Mouse (Mus musculus): ENCODE measurements around the gene Emx1. TPM values are rescaled to one million over a fixed set of nuclear protein-coding genes. Genes with fewer than 3 reads are reported as not detected.
A peak's percentile ranks its signal among the peaks of the same experiment; 100 is the strongest.
"Not testable (repeated sequence)": the region's sequence is repeated elsewhere in the genome, so short reads cannot be mapped to it uniquely, and the experiment has no call there.

Gene Emx1
- total RNA-seq (2021) (not detected), polyA plus RNA-seq (2012; rRNA removed) (not detected in 2 replicates)
- long read RNA-seq, result 0 reads

GRCm38 (mm10) chr6:85187340-85188211, at the start of gene Emx1:
Gene Emx1, plus strand, starts transcription at chr6:85187438.
- no peak within 1 kb of the TSS for H3K27ac ChIP-seq
- no peaks in the 10 kb centered on the region for H3K36me3 ChIP-seq (ENCODE audit: control insufficient read depth, insufficient read depth, low read length)
- no peaks in the 10 kb centered on the region for H3K4me1 ChIP-seq (ENCODE audit: control insufficient read depth, insufficient read depth, low read length)
- peaks cover 33% of the 10 kb centered on the region for H3K27me3 ChIP-seq (ENCODE audit: control insufficient read depth, insufficient read depth, low read length)
- H3K4me3 ChIP-seq, result peak within 1 kb of the TSS; percentile 11
- intact Hi-C loops (cut with DNase I), result no loop called here
- no peak for TF ChIP-seq POLR2A (IDR thresholded peaks at IDR 0.05; ENCODE audit: insufficient read depth, low read depth, low read length)
- no peak for TF ChIP-seq CTCF (IDR thresholded peaks at IDR 0.05)
- TF ChIP-seq EP300 (IDR thresholded peaks at IDR 0.05; ENCODE audit: insufficient read depth, low read depth, low read length), result no peak
- H3K79me2 ChIP-seq (replicated peaks; ENCODE audit: control insufficient read depth, insufficient read depth, low read length), result no peaks in the 10 kb centered on the region
- no peak for DNase-seq
- no peak within 1 kb of the TSS for H3K9ac ChIP-seq (ENCODE audit: low read depth, low read length)
- 2% methylated on average over 79 of the region's 81 CpGs for WGBS

GRCm38 (mm10) chr6:85139534-85139933, 47.7 kb upstream of the Emx1 start:
- Histone ChIP-seq H3K36me3 (ENCODE audit: control insufficient read depth, insufficient read depth, low read length) (no peaks in the 10 kb centered on the region), H3K9ac (ENCODE audit: low read depth, low read length) (no peak overlapping the region), H3K27ac (no peak overlapping the region), H3K27me3 (ENCODE audit: control insufficient read depth, insufficient read depth, low read length) (no peaks in the 10 kb centered on the region), H3K4me1 (ENCODE audit: control insufficient read depth, insufficient read depth, low read length) (peaks cover 2% of the 10 kb centered on the region; the same call in 1 of the 2 replicates), H3K79me2 (replicated peaks; ENCODE audit: control insufficient read depth, insufficient read depth, low read length) (no peaks in the 10 kb centered on the region), H3K4me3 (no peak overlapping the region)
- 0 out of 2 replicates have a peak, but pooled peaks have one; percentile 5 for TF ChIP-seq CTCF (IDR thresholded peaks at IDR 0.05)
- no peak for TF ChIP-seq POLR2A (IDR thresholded peaks at IDR 0.05; ENCODE audit: insufficient read depth, low read depth, low read length)
- 92% methylated on average over 2 of the region's 2 CpGs for WGBS
- intact Hi-C loops (cut with DNase I), result loop anchor here (5.0 kb wide), 1 partner anchor 193 kb away; the partner anchor contains the start of gene Sfxn5
- no peak for DNase-seq

GRCm38 (mm10) chr6:85141013-85141412, 46.2 kb upstream of the Emx1 start:
- intact Hi-C loops (cut with DNase I); H3K79me2 ChIP-seq (replicated peaks; ENCODE audit: control insufficient read depth, insufficient read depth, low read length); H3K27ac ChIP-seq; H3K4me3 ChIP-seq; H3K27me3 ChIP-seq (ENCODE audit: control insufficient read depth, insufficient read depth, low read length); H3K4me1 ChIP-seq (ENCODE audit: control insufficient read depth, insufficient read depth, low read length); H3K9ac ChIP-seq (ENCODE audit: low read depth, low read length); H3K36me3 ChIP-seq (ENCODE audit: control insufficient read depth, insufficient read depth, low read length): not testable (repeated sequence)
- peak; percentile 45 to 52 for DNase-seq
- WGBS, result 6% methylated on average over 7 of the region's 7 CpGs
- peak; percentile 70 for TF ChIP-seq CTCF (IDR thresholded peaks at IDR 0.05)

- WGBS, result 61% methylated on average over 3 of the region's 3 CpGs
- Histone ChIP-seq H3K36me3 (ENCODE audit: control insufficient read depth, insufficient read depth, low read length) (no peaks in the 10 kb centered on the region), H3K27me3 (ENCODE audit: control insufficient read depth, insufficient read depth, low read length) (no peaks in the 10 kb centered on the region), H3K27ac (no peak overlapping the region), H3K9ac (ENCODE audit: low read depth, low read length) (no peak overlapping the region), H3K4me1 (ENCODE audit: control insufficient read depth, insufficient read depth, low read length) (no peaks in the 10 kb centered on the region), H3K4me3 (no peak overlapping the region), H3K79me2 (replicated peaks; ENCODE audit: control insufficient read depth, insufficient read depth, low read length) (no peaks in the 10 kb centered on the region)
- intact Hi-C loops (cut with DNase I), result no loop called here
- no peak for TF ChIP-seq EP300 (IDR thresholded peaks at IDR 0.05; ENCODE audit: insufficient read depth, low read depth, low read length)
- no peak for TF ChIP-seq CTCF (IDR thresholded peaks at IDR 0.05)
- no peak for TF ChIP-seq POLR2A (IDR thresholded peaks at IDR 0.05; ENCODE audit: insufficient read depth, low read depth, low read length)
- no peak for DNase-seq
These were observed 42.8 kb upstream of the Emx1 start for GRCm38 (mm10) chr6:85144466-85144865.

- 37% methylated on average over 3 of the region's 3 CpGs for WGBS
- no peak overlapping the region for H3K4me3 ChIP-seq
- intact Hi-C loops (cut with DNase I), result no loop called here
- TF ChIP-seq POLR2A (IDR thresholded peaks at IDR 0.05; ENCODE audit: insufficient read depth, low read depth, low read length) (no peak), CTCF (IDR thresholded peaks at IDR 0.05) (no peak), EP300 (IDR thresholded peaks at IDR 0.05; ENCODE audit: insufficient read depth, low read depth, low read length) (no peak)
- H3K79me2 ChIP-seq (replicated peaks; ENCODE audit: control insufficient read depth, insufficient read depth, low read length), result no peaks in the 10 kb centered on the region
- H3K27me3 ChIP-seq (ENCODE audit: control insufficient read depth, insufficient read depth, low read length), result no peaks in the 10 kb centered on the region
- no peaks in the 10 kb centered on the region for H3K4me1 ChIP-seq (ENCODE audit: control insufficient read depth, insufficient read depth, low read length)
- no peak overlapping the region for H3K9ac ChIP-seq (ENCODE audit: low read depth, low read length)
- H3K27ac ChIP-seq, result no peak overlapping the region
- H3K36me3 ChIP-seq (ENCODE audit: control insufficient read depth, insufficient read depth, low read length), result no peaks in the 10 kb centered on the region
- DNase-seq, result no peak
These were observed 39.6 kb upstream of the Emx1 start for GRCm38 (mm10) chr6:85147636-85148035.

GRCm38 (mm10) chr6:85150386-85150785, 36.9 kb upstream of the Emx1 start:
- no peak overlapping the region for H3K27ac ChIP-seq
- 75% methylated on average over 3 of the region's 3 CpGs for WGBS
- TF ChIP-seq EP300 (IDR thresholded peaks at IDR 0.05; ENCODE audit: insufficient read depth, low read depth, low read length), result no peak
- TF ChIP-seq POLR2A (IDR thresholded peaks at IDR 0.05; ENCODE audit: insufficient read depth, low read depth, low read length), result no peak
- no peak for TF ChIP-seq CTCF (IDR thresholded peaks at IDR 0.05)
- DNase-seq, result no peak
- intact Hi-C loops (cut with DNase I), result no loop called here
- H3K4me1 ChIP-seq (ENCODE audit: control insufficient read depth, insufficient read depth, low read length), result no peaks in the 10 kb centered on the region
- no peaks in the 10 kb centered on the region for H3K36me3 ChIP-seq (ENCODE audit: control insufficient read depth, insufficient read depth, low read length)
- H3K79me2 ChIP-seq (replicated peaks; ENCODE audit: control insufficient read depth, insufficient read depth, low read length), result no peaks in the 10 kb centered on the region
- no peaks in the 10 kb centered on the region for H3K27me3 ChIP-seq (ENCODE audit: control insufficient read depth, insufficient read depth, low read length)
- no peak overlapping the region for H3K4me3 ChIP-seq
- H3K9ac ChIP-seq (ENCODE audit: low read depth, low read length), result no peak overlapping the region

Measured in heart, adult 2 months (tissue).